Mouse (Mus musculus) forebrain, embryonic 15.5 days (tissue): ENCODE data around the gene Cemip. TPM values are rescaled to one million over a fixed set of nuclear protein-coding genes. Genes with fewer than 3 reads are reported as not detected.
A peak's percentile ranks its signal among the peaks of the same experiment; 100 is the strongest.

Source experiments
- ATAC-seq: fragments of 200-750 bp; cut with Nextera tagmentation; replicated peaks from 2 replicates; pipeline ENCODE4 v1.8.0; 2017; ENCODE audit warnings: mild to moderate bottlenecking, moderate TSS enrichment, moderate library complexity
- H3K27ac ChIP-seq: fragments of 300-500 bp; sonication (generic); replicated peaks from 2 replicates; pipeline ENCODE4 v1.5.1; 2015; ENCODE audit warnings: mild to moderate bottlenecking, inconsistent platforms
- H3K27me3 ChIP-seq: fragments of 300-500 bp; sonication (generic); 2 replicates; pipeline ENCODE4 v1.6.1; 2015; ENCODE audit warnings: inconsistent platforms
- H3K36me3 ChIP-seq: fragments of 300-500 bp; sonication (generic); 2 replicates; pipeline ENCODE4 v1.6.1; 2015; ENCODE audit warnings: mild to moderate bottlenecking, inconsistent platforms
- H3K4me1 ChIP-seq: fragments of 300-500 bp; sonication (generic); 2 replicates; pipeline ENCODE4 v1.6.1; 2015; ENCODE audit warnings: inconsistent platforms
- H3K4me2 ChIP-seq: fragments of 300-500 bp; sonication (generic); replicated peaks from 2 replicates; pipeline ENCODE4 v1.6.1; 2015; ENCODE audit warnings: mild to moderate bottlenecking, inconsistent platforms
- H3K4me3 ChIP-seq: fragments of 300-500 bp; sonication (generic); 2 replicates; pipeline ENCODE4 v1.5.1; 2015; ENCODE audit warnings: mild to moderate bottlenecking, inconsistent platforms
- H3K9ac ChIP-seq: fragments of 300-500 bp; sonication (generic); replicated peaks from 2 replicates; pipeline ENCODE4 v1.6.1; 2015; ENCODE audit warnings: mild to moderate bottlenecking, inconsistent platforms
- H3K9me3 ChIP-seq: fragments of 300-500 bp; sonication (generic); 2 replicates; pipeline ENCODE4 v1.6.1; 2016; ENCODE audit warnings: inconsistent platforms
- WGBS: fragments of 180-500 bp; shearing (Covaris S2); methylation state at CpG from one replicate; pipeline ENCODE4 v1.1.7; 2015; ENCODE audit warnings: mixed read lengths; 5-methylcytosine and 5-hydroxymethylcytosine counted together
- polyA plus RNA-seq: library from polyadenylated mRNA; unstranded; fragments of >200 nt; fragmentation: Nextera tagmentation; extraction: Ambion mirVana; gene quantifications from 2 replicates; pipeline ENCODE4 v1.2.1, GENCODE M21; 2015

Cemip gene
- polyA plus RNA-seq, 1 experiment from 2014 or later: 0.70 TPM

- 79% methylated on average over 2 of the region's 2 CpGs for WGBS
- no peaks in the 10 kb centered on the region for H3K27me3 ChIP-seq
- no peak overlapping the region for H3K4me3 ChIP-seq
- no peaks in the 10 kb centered on the region for H3K9me3 ChIP-seq
- no peak overlapping the region for H3K4me2 ChIP-seq
- ATAC-seq: no peak
- no peak overlapping the region for H3K27ac ChIP-seq
- H3K9ac ChIP-seq: no peak overlapping the region
- peaks cover 37% of the 10 kb centered on the region for H3K4me1 ChIP-seq
- peaks cover 7% of the 10 kb centered on the region; the same call in 1 of the 2 replicates for H3K36me3 ChIP-seq
Measured at GRCm38 (mm10) chr7:84115385-84115784, 29.1 kb upstream of the Cemip start.

DNA sequence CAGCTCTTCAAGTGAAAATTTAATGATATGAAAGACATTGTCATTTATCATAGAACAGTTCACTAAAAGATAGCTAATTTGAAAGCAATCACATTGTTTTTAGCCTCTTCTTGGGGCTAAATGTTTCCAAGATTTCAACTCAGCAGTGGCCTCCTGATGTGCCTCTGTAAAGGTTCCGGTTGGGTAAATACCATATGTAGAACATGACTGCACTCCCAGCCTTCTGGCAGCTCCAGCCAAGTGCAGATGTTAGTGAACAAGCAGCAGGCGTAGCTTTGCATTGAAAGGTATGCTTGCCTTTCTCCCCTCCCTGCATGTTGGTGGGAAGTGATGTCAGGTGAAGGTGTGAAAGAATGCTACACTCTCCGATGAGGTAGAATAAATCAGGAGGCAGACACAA is 28.5 kb upstream of the Cemip start:
- Histone ChIP-seq H3K36me3 (peaks cover 13% of the 10 kb centered on the region; the same call in 1 of the 2 replicates), H3K4me1 (peaks cover 35% of the 10 kb centered on the region), H3K4me3 (no peak overlapping the region), H3K9ac (no peak overlapping the region), H3K9me3 (no peaks in the 10 kb centered on the region), H3K27ac (no peak overlapping the region), H3K4me2 (no peak overlapping the region), H3K27me3 (no peaks in the 10 kb centered on the region)
- 78% methylated on average over 3 of the region's 3 CpGs for WGBS
- no peak for ATAC-seq

DNA sequence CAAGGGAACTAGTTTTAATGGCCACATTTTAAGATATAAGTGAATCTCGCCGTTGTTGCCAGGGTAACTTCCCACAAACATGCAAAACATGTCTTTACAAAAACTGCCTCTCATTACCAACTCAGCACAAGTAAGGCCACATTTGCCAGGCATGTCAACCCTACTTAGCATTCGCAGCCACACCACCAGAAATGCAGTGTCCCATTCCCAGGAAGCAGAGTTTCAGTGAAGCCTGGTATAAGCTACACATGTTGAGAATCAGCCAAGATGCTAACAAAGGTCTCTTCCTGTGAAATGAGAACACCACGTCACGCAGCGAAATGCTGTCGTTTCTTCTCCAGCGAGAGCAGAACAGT is 26.7 kb upstream of the Cemip start:
- Histone ChIP-seq H3K4me2 (no peak overlapping the region), H3K4me3 (no peak overlapping the region), H3K9me3 (no peaks in the 10 kb centered on the region), H3K4me1 (peaks cover 27% of the 10 kb centered on the region), H3K9ac (no peak overlapping the region), H3K36me3 (peaks cover 20% of the 10 kb centered on the region; the same call in 1 of the 2 replicates), H3K27me3 (no peaks in the 10 kb centered on the region), H3K27ac (peak overlapping the region; percentile 14)
- ATAC-seq: peak; percentile 83
- WGBS: 26% methylated on average over 8 of the region's 8 CpGs

DNA sequence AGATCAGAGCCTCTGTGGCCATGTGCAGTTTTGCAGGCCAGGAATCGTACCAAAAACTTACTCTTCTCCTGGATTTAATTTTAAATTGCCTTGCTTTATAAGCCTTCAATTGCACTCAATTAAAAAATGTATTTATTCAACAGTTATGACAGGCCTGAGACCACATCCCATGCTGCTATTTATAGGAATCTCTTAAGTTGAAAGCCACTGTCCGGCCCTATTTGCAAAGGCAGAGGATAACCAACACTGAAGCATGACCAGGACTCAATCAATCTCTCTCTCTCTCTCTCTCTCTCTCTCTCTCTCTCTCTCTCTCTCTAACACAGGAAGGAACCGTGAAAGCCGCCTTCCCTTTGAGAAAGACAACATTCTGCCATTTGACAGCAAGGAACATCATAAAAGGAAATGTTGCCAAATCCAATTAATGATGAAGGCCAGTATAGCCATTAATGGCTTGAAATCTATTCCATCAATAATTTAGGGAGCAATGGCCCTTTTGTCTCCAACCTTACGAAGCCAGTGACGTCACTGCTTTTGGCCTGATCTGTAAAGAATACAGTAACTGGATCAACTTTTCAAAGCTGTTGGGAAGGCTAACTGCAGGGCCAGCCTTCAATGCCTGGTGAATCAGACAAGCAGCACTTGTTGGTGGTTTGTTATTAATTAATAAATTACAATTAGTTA is 26.2 kb upstream of the Cemip start:
- H3K9ac ChIP-seq: no peak overlapping the region
- H3K4me2 ChIP-seq: no peak overlapping the region
- WGBS: 30% methylated on average over 6 of the region's 6 CpGs
- H3K36me3 ChIP-seq: peaks cover 23% of the 10 kb centered on the region; the same call in 1 of the 2 replicates
- peaks cover 27% of the 10 kb centered on the region for H3K4me1 ChIP-seq
- H3K27ac ChIP-seq: 0 out of 2 replicates have a peak overlapping the region, but pooled peaks have one; percentile 15
- H3K9me3 ChIP-seq: no peaks in the 10 kb centered on the region
- peak; percentile 59 for ATAC-seq
- no peaks in the 10 kb centered on the region for H3K27me3 ChIP-seq
- H3K4me3 ChIP-seq: no peak overlapping the region

- Histone ChIP-seq H3K4me1 (peaks cover 27% of the 10 kb centered on the region), H3K9me3 (no peaks in the 10 kb centered on the region), H3K4me2 (no peak overlapping the region), H3K27ac (no peak overlapping the region), H3K27me3 (no peaks in the 10 kb centered on the region), H3K9ac (no peak overlapping the region), H3K36me3 (peaks cover 23% of the 10 kb centered on the region; the same call in 1 of the 2 replicates), H3K4me3 (no peak overlapping the region)
- WGBS: 60% methylated on average over 10 of the region's 10 CpGs
- no peak for ATAC-seq
Measured at GRCm38 (mm10) chr7:84111716-84112350, 25.5 kb upstream of the Cemip start.

- H3K27ac ChIP-seq: no peak overlapping the region
- WGBS: 84% methylated on average over 1 of the region's 1 CpGs
- H3K36me3 ChIP-seq: peaks cover 19% of the 10 kb centered on the region; the same call in 1 of the 2 replicates
- H3K9me3 ChIP-seq: no peaks in the 10 kb centered on the region
- H3K9ac ChIP-seq: no peak overlapping the region
- H3K27me3 ChIP-seq: no peaks in the 10 kb centered on the region
- no peak for ATAC-seq
- no peak overlapping the region for H3K4me3 ChIP-seq
- 0 out of 2 replicates have a peak, but pooled peaks cover 2% of the 10 kb centered on the region for H3K4me1 ChIP-seq
- H3K4me2 ChIP-seq: no peak overlapping the region
Measured at GRCm38 (mm10) chr7:84106942-84107341, 20.6 kb upstream of the Cemip start.

DNA sequence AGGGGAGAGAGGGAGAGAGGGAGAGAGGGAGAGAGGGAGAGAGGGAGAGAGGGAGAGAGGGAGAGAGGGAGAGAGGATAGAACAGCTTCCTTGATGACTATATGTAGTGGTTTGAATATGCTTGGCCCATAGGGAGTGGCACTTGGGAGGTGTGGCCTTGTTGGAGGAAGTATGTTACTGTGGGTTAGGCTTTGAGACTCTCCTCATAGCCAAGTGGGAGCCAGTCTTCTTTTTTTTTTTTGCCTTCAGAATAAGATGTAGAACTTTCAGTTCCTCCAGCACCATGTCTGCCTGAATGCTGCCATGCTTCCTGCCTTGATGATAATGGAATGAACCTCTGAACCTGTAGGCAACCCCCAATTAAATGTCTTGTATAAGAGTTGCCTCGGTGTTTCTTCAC is 16.3 kb upstream of the Cemip start:
- Histone ChIP-seq H3K4me3 (no peak overlapping the region), H3K4me1 (no peaks in the 10 kb centered on the region), H3K36me3 (no peaks in the 10 kb centered on the region), H3K27ac (no peak overlapping the region), H3K9ac (no peak overlapping the region), H3K27me3 (no peaks in the 10 kb centered on the region), H3K4me2 (no peak overlapping the region), H3K9me3 (no peaks in the 10 kb centered on the region)
- WGBS: 95% methylated on average over 1 of the region's 1 CpGs
- no peak for ATAC-seq

DNA sequence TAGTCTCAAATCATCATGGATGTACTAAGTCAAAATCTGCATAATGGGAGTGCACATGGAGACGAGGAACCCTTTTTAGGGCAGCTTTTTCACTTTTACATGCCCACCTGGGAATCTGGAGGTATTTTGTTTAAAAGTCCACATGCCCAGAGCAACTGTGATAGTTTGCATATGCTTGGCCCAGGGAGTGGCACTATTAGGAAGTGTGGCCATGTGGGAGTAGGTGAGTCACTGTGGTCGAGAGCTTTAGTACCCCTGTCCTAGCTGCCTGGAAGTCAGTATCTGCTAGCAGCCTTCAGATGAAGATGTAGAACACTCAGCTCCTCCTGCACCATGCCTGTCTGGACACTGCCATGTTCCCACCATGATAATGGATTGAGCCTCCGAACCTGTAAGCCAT is 14.4 kb upstream of the Cemip start:
- Histone ChIP-seq H3K4me2 (no peak overlapping the region), H3K4me3 (no peak overlapping the region), H3K27me3 (no peaks in the 10 kb centered on the region), H3K27ac (no peak overlapping the region), H3K9me3 (no peaks in the 10 kb centered on the region), H3K36me3 (no peaks in the 10 kb centered on the region), H3K4me1 (no peaks in the 10 kb centered on the region), H3K9ac (no peak overlapping the region)
- no peak for ATAC-seq
- 90% methylated on average over 3 of the region's 3 CpGs for WGBS

GRCm38 (mm10) chr7:84098098-84098497 is 11.8 kb upstream of the Cemip start:
- Histone ChIP-seq H3K27ac (no peak overlapping the region), H3K36me3 (no peaks in the 10 kb centered on the region), H3K9ac (no peak overlapping the region), H3K4me2 (no peak overlapping the region), H3K27me3 (no peaks in the 10 kb centered on the region), H3K4me1 (no peaks in the 10 kb centered on the region), H3K4me3 (no peak overlapping the region), H3K9me3 (no peaks in the 10 kb centered on the region)
- 94% methylated on average over 1 of the region's 1 CpGs for WGBS
- no peak for ATAC-seq

GRCm38 (mm10) chr7:84096501-84096900 is 10.2 kb upstream of the Cemip start:
- no peaks in the 10 kb centered on the region for H3K9me3 ChIP-seq

DNA sequence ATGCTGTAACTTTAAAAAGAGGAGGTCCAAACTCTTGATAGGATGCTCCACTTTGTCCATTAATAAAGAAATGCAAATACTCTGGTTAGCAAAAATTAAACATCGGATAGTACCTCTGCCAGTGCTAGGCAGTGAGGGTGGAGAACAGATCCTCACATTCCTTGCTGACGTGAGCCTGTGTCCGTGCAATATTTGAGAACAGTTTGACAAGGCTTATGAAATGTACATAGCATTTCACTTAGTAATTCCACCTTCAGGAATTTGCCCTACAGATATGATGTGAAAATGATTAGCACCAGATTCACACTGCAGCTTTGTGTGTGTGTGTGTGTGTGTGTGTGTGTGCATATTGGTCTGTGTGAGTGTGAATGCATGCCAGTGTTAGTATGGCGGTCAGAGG is 4.5 kb upstream of the Cemip start:
- Histone ChIP-seq H3K36me3 (no peaks in the 10 kb centered on the region), H3K4me2 (no peak overlapping the region), H3K27me3 (peaks cover 13% of the 10 kb centered on the region; the same call in 1 of the 2 replicates), H3K27ac (no peak overlapping the region), H3K9me3 (no peaks in the 10 kb centered on the region), H3K4me3 (no peak overlapping the region), H3K4me1 (peaks cover 10% of the 10 kb centered on the region), H3K9ac (no peak overlapping the region)
- ATAC-seq: no peak
- 89% methylated on average over 4 of the region's 4 CpGs for WGBS

More at GRCm38 (mm10) chr7:84096501-84096900, 10.2 kb upstream of the Cemip start:
- Histone ChIP-seq H3K27ac (no peak overlapping the region), H3K9ac (no peak overlapping the region), H3K4me2 (no peak overlapping the region), H3K36me3 (no peaks in the 10 kb centered on the region), H3K4me1 (no peaks in the 10 kb centered on the region), H3K27me3 (no peaks in the 10 kb centered on the region), H3K4me3 (no peak overlapping the region)
- no peak for ATAC-seq
- WGBS: 58% methylated on average over 6 of the region's 6 CpGs

DNA sequence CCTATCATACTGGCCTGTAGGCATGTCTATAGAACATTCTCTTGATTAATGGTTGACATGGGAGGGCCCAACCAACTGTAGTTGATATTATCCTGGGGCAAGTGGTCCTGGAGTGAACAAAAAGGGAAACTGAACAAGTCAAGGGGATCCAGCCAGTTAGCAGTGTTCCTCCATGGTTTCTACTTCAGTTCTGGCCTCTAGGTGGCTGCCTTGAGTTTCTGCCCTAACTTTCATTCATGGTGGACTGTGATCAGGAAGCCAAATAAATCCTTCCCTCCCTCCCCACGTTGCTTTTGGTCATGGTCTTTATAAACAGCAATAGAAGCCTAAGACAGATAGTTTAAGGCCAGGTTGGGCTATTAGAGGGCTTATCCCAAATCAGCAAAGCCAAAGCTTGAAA is 3.5 kb upstream of the Cemip start:
- Histone ChIP-seq H3K4me1 (peaks cover 20% of the 10 kb centered on the region), H3K27ac (no peak overlapping the region), H3K4me2 (no peak overlapping the region), H3K4me3 (no peak overlapping the region), H3K9ac (no peak overlapping the region), H3K9me3 (no peaks in the 10 kb centered on the region), H3K36me3 (no peaks in the 10 kb centered on the region), H3K27me3 (peaks cover 22% of the 10 kb centered on the region)
- ATAC-seq: no peak
- 25% methylated on average over 1 of the region's 1 CpGs for WGBS
